In the genomic region with DNA sequence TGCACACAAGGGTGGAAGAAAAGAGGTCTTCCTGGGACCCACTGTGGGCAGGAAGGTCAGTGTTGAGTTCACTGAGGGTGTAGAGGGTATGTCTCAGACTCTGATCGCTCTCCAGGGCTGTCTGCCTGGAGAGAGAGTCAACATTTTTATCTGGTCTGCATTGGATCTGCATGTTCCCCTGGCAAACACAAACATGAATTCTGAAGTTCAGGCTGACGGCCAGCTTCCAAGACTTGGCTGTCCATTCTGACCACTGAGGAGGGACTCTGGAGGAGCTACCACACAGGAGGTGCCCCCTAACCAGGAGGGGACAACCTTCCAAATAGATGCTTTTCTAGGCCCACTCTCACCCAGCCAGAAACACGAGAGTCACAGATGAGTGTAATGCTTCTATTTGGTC, we compare ENCODE assay signal across 8 mouse cellular contexts. TPM values are rescaled to one million over a fixed set of nuclear protein-coding genes. Genes with fewer than 3 reads are reported as not detected.
DNase-seq lines count a peak whose midpoint lies in the region; ATAC-seq lines count a peak whose summit lies in the region.

No protein-coding gene starts in this region.

- intact Hi-C loops in gastrocnemius, postnatal 14 days (cut with DNase I; ENCODE audit: low total_unique reads), result no loop called here

- H3K9me3 ChIP-seq in limb, embryonic 13.5 days, result no peaks in the 10 kb centered on the region
- H3K9me3 ChIP-seq in neural tube, embryonic 15.5 days (replicated peaks), result no peaks in the 10 kb centered on the region

- WGBS in limb, embryonic 13.5 days, result 73% methylated on average over 3 of the region's 3 CpGs
- WGBS in neural tube, embryonic 15.5 days, result 76% methylated on average over 3 of the region's 3 CpGs

- DNase-seq in gastrocnemius, postnatal 25 days, result peak; percentile 51
- no peak for DNase-seq in gastrocnemius, postnatal 14 days
- DNase-seq in adipocyte (ENCODE audit: low spot score), result peak; percentile 53
- DNase-seq in heart, adult 8-10 months (ENCODE audit: low spot score), result peak; percentile 74
- no peak for DNase-seq in layer of hippocampus, adult 9-11 months
- no peak for DNase-seq in right cerebral cortex, postnatal 4 days

- peaks cover 44% of the 10 kb centered on the region for H3K4me1 ChIP-seq in limb, embryonic 13.5 days
- H3K4me1 ChIP-seq in neural tube, embryonic 15.5 days, result peaks cover 58% of the 10 kb centered on the region

- H3K9ac ChIP-seq in limb, embryonic 13.5 days, result peak overlapping the region; percentile 100
- H3K9ac ChIP-seq in neural tube, embryonic 15.5 days (replicated peaks), result peak overlapping the region; percentile 61

- peak overlapping the region; percentile 97 for H3K4me3 ChIP-seq in limb, embryonic 13.5 days
- H3K4me3 ChIP-seq in neural tube, embryonic 15.5 days (replicated peaks), result peak overlapping the region; percentile 100

- ATAC-seq in limb, embryonic 13.5 days (ENCODE audit: low FRiP score, low read depth), result no peak
- ATAC-seq in neural tube, embryonic 15.5 days (ENCODE audit: low FRiP score), result no peak

- peak overlapping the region; percentile 83 for H3K4me2 ChIP-seq in limb, embryonic 13.5 days (replicated peaks)
- H3K4me2 ChIP-seq in neural tube, embryonic 15.5 days, result peak overlapping the region; percentile 83

- H3K36me3 ChIP-seq in limb, embryonic 13.5 days, result peaks cover 5% of the 10 kb centered on the region; the same call in 1 of the 2 replicates
- no peaks in the 10 kb centered on the region for H3K36me3 ChIP-seq in neural tube, embryonic 15.5 days

- no peaks in the 10 kb centered on the region for H3K27me3 ChIP-seq in limb, embryonic 13.5 days
- H3K27me3 ChIP-seq in neural tube, embryonic 15.5 days (replicated peaks), result no peaks in the 10 kb centered on the region

- no peak overlapping the region for H3K27ac ChIP-seq in limb, embryonic 13.5 days
- H3K27ac ChIP-seq in neural tube, embryonic 15.5 days (replicated peaks), result peak overlapping the region; percentile 95

RNA-seq across cellular contexts. Expression of a gene that starts 0.7 kb away (rescaled TPM):
- 10 to 100 TPM; 45.8 to 52.6 TPM for total RNA-seq in gastrocnemius, postnatal 25 days (2021)
- 10 to 100 TPM; 50.2 to 56.9 TPM for total RNA-seq in gastrocnemius, postnatal 14 days (2021)
- total RNA-seq in heart, adult 8-10 months (2022), result 10 to 100 TPM; 52.1 to 61.2 (median 56.3) TPM
- 133 and 136 TPM in 2 replicates for polyA plus RNA-seq in limb, embryonic 13.5 days (2015; fragmentation: Nextera tagmentation; extraction: Ambion mirVana)
- polyA plus RNA-seq in neural tube, embryonic 15.5 days (2015; fragmentation: Nextera tagmentation; extraction: Ambion mirVana), result 126 and 130 TPM in 2 replicates

RNA-seq across cellular contexts. Expression of a gene that starts 43.5 kb away (rescaled TPM):
- 100 to 1,000 TPM; 313 to 418 TPM for total RNA-seq in gastrocnemius, postnatal 25 days (2021)
- 100 to 1,000 TPM; 272 to 355 TPM for total RNA-seq in gastrocnemius, postnatal 14 days (2021)
- total RNA-seq in heart, adult 8-10 months (2022), result 1 to 10 TPM; 1.0 to 3.7 (median 1.3) TPM
- polyA plus RNA-seq in limb, embryonic 13.5 days (2015; fragmentation: Nextera tagmentation; extraction: Ambion mirVana), result 84.1 and 94.1 TPM in 2 replicates
- 11.3 and 15.3 TPM in 2 replicates for polyA plus RNA-seq in neural tube, embryonic 15.5 days (2015; fragmentation: Nextera tagmentation; extraction: Ambion mirVana)

RNA-seq across cellular contexts. Expression of a gene that starts 47.4 kb away (rescaled TPM):
- total RNA-seq in gastrocnemius, postnatal 25 days (2021), result not detected
- total RNA-seq in gastrocnemius, postnatal 14 days (2021), result not detected
- under 1 TPM in 2 of 4 experiments, not detected in 2; 0.37 to 0.49 TPM for total RNA-seq in heart, adult 8-10 months (2022)
- 0.46 TPM in 1 of 2 replicates, not detected in the other for polyA plus RNA-seq in limb, embryonic 13.5 days (2015; fragmentation: Nextera tagmentation; extraction: Ambion mirVana)
- 5.2 TPM in 1 of 2 replicates, not detected in the other for polyA plus RNA-seq in neural tube, embryonic 15.5 days (2015; fragmentation: Nextera tagmentation; extraction: Ambion mirVana)

RNA-seq across cellular contexts. Expression of a gene that starts 59.1 kb away (rescaled TPM):
- 1 to 10 TPM; 2.8 to 2.9 TPM for total RNA-seq in gastrocnemius, postnatal 25 days (2021)
- total RNA-seq in gastrocnemius, postnatal 14 days (2021), result 1 to 10 TPM; 2.3 to 2.8 TPM
- 1 to 10 TPM in 2 of 4 experiments, under 1 TPM in 2; 0.72 to 1.7 (median 1.2) TPM for total RNA-seq in heart, adult 8-10 months (2022)
- 6.4 TPM in 2 replicates for polyA plus RNA-seq in limb, embryonic 13.5 days (2015; fragmentation: Nextera tagmentation; extraction: Ambion mirVana)
- 5.9 and 6.2 TPM in 2 replicates for polyA plus RNA-seq in neural tube, embryonic 15.5 days (2015; fragmentation: Nextera tagmentation; extraction: Ambion mirVana)

Comparison
In these comparisons a context has a peak if more than half of its experiments do, and no peak if none do; other contexts are left out.
1. DNase-seq: peak in gastrocnemius, postnatal 25 days (single experiment), adipocyte (single experiment) and heart, adult 8-10 months (single experiment); none in gastrocnemius, postnatal 14 days (single experiment), layer of hippocampus, adult 9-11 months (single experiment) and right cerebral cortex, postnatal 4 days (single experiment).
2. RNA of a gene that starts 43.5 kb away (total RNA-seq): 313 to 418 TPM in gastrocnemius, postnatal 25 days and 272 to 355 TPM in gastrocnemius, postnatal 14 days; 1.0 to 3.7 TPM in heart, adult 8-10 months; every median in the first group is over 10 times any median in the second.